ENCODE assay signal across 7 mouse cellular contexts in the genomic region with DNA sequence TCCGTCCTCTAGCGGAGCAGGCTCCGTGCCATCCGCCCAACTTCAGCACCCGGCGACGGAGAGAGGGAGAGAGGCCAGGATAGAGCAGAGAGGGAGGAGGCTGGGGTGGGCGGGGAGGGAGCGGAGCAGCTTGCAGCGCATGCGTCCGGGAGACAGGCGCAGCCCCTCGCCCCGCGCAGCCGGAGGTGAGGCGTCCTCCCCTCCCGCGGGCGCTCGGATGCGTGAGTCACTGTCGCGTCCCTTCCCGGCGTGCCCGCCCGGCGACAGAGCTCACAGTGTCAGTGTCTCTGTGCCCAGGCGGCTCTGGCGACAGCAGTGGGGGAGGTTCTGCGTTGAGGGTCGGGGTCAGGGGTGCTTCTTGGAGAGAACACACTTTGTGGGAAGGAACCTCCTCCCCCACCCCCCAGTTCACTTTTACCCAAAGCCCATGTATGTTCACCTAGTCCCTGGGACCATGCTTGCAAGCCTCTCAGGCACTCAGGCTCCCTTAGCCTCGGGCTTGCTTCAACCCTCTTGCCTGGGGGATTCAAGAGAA. TPM values are rescaled to one million over a fixed set of nuclear protein-coding genes. Genes with fewer than 3 reads are reported as not detected.
A peak's percentile ranks its signal among the peaks of the same experiment; 100 is the strongest.
DNase-seq lines count a peak whose midpoint lies in the region; ATAC-seq and TF ChIP-seq lines count a peak whose summit lies in the region.

Gene Rgs17, minus strand, starts transcription at position 107 of the 535 bp plus-strand sequence.

- H3K9ac ChIP-seq in hindbrain, embryonic 11.5 days (ENCODE audit: low read depth, low read length): peak within 1 kb of the TSS; percentile 76
- peak within 1 kb of the TSS; percentile 93 for H3K9ac ChIP-seq in midbrain, embryonic 14.5 days (replicated peaks; ENCODE audit: low read length)

- no peaks in the 10 kb centered on the region for H3K9me3 ChIP-seq in hindbrain, embryonic 11.5 days (ENCODE audit: control insufficient read depth, low read length)
- H3K9me3 ChIP-seq in midbrain, embryonic 14.5 days (ENCODE audit: control insufficient read depth, low read length): no peaks in the 10 kb centered on the region

- peak; percentile 20 to 29 for DNase-seq in adrenal gland, adult 18-20 months (ENCODE audit: low spot score in 2 of 2)
- DNase-seq in cerebellum, adult 8-10 months: peak; percentile 55
- DNase-seq in hindbrain, embryonic 11.5 days (ENCODE audit: low spot score): peak; percentile 81
- DNase-seq in left cerebral cortex, postnatal 25 days (ENCODE audit: low spot score in 2 of 2): peak; percentile 81 to 82
- DNase-seq in midbrain, embryonic 14.5 days: peak; percentile 91

- TF ChIP-seq POLR2A in testis, adult 2 months (IDR thresholded peaks at IDR 0.05; ENCODE audit: control insufficient read depth, low read depth, low read length): no peak

- peak; percentile 64 for ATAC-seq in frontal cortex, adult (ENCODE audit: low TSS enrichment)
- peak; percentile 94 for ATAC-seq in hindbrain, embryonic 11.5 days (ENCODE audit: low FRiP score)
- ATAC-seq in midbrain, embryonic 14.5 days (ENCODE audit: low FRiP score, low TSS enrichment): peak; percentile 91

- peak within 1 kb of the TSS; percentile 59 for H3K4me3 ChIP-seq in hindbrain, embryonic 11.5 days (ENCODE audit: low read depth, low read length)
- H3K4me3 ChIP-seq in midbrain, embryonic 14.5 days (replicated peaks; ENCODE audit: low read depth, low read length): peak within 1 kb of the TSS; percentile 85
- H3K4me3 ChIP-seq in testis, adult 2 months (ENCODE audit: control insufficient read depth, low read depth, low read length): peak within 1 kb of the TSS; percentile 50

- no peak for TF ChIP-seq CTCF in testis, adult 2 months (IDR thresholded peaks at IDR 0.05; ENCODE audit: control insufficient read depth, insufficient read depth, insufficient replicate concordance, low read depth, low read length)

- no peak within 1 kb of the TSS for H3K27ac ChIP-seq in hindbrain, embryonic 11.5 days (ENCODE audit: low read depth, low read length)
- peak within 1 kb of the TSS; percentile 81 for H3K27ac ChIP-seq in midbrain, embryonic 14.5 days (replicated peaks; ENCODE audit: low read depth, low read length)
- H3K27ac ChIP-seq in testis, adult 2 months (ENCODE audit: control insufficient read depth, insufficient read depth, low read depth, low read length): no peak within 1 kb of the TSS

- no peaks in the 10 kb centered on the region for H3K36me3 ChIP-seq in hindbrain, embryonic 11.5 days (ENCODE audit: control insufficient read depth, insufficient read depth, low read length)
- H3K36me3 ChIP-seq in midbrain, embryonic 14.5 days (ENCODE audit: control insufficient read depth, insufficient read depth, low read length): no peaks in the 10 kb centered on the region
- no peaks in the 10 kb centered on the region for H3K36me3 ChIP-seq in testis, adult 2 months (ENCODE audit: control insufficient read depth, insufficient read depth, low read length)

- H3K27me3 ChIP-seq in hindbrain, embryonic 11.5 days (ENCODE audit: control insufficient read depth, insufficient read depth, low read length): no peaks in the 10 kb centered on the region
- no peaks in the 10 kb centered on the region for H3K27me3 ChIP-seq in midbrain, embryonic 14.5 days (ENCODE audit: control insufficient read depth, insufficient read depth, low read length)
- H3K27me3 ChIP-seq in testis, adult 2 months (ENCODE audit: control insufficient read depth, insufficient read depth, low read length): no peaks in the 10 kb centered on the region

- peak within 1 kb of the TSS; percentile 73 for H3K4me2 ChIP-seq in hindbrain, embryonic 11.5 days (replicated peaks; ENCODE audit: low read depth, low read length)
- peak within 1 kb of the TSS; percentile 75 for H3K4me2 ChIP-seq in midbrain, embryonic 14.5 days (ENCODE audit: low read length)

- 2% methylated on average over 30 of the region's 35 CpGs for WGBS in hindbrain, embryonic 11.5 days
- WGBS in midbrain, embryonic 14.5 days: under 1% methylated on average over 26 of the region's 35 CpGs

- no peaks in the 10 kb centered on the region for H3K4me1 ChIP-seq in hindbrain, embryonic 11.5 days (replicated peaks; ENCODE audit: control insufficient read depth, insufficient read depth, low read length)
- peaks cover 3% of the 10 kb centered on the region; the same call in 1 of the 2 replicates for H3K4me1 ChIP-seq in midbrain, embryonic 14.5 days (ENCODE audit: control insufficient read depth, insufficient read depth, low read length)
- H3K4me1 ChIP-seq in testis, adult 2 months (ENCODE audit: control insufficient read depth, insufficient read depth, low read length): peaks cover 6% of the 10 kb centered on the region

- intact Hi-C loops in left cerebral cortex, postnatal 25 days (cut with DNase I): loop anchor here (5.0 kb wide), 2 partner anchors 55 to 70 kb away; no protein-coding TSS in a partner anchor

RNA-seq across cellular contexts. Expression of gene Rgs17, which starts in this region (rescaled TPM):
- 1 to 10 TPM; 1.0 to 1.3 TPM for total RNA-seq in adrenal gland, adult 18-20 months (2021)
- polyA plus RNA-seq in hindbrain, embryonic 11.5 days (2014; fragmentation: Nextera tagmentation; extraction: Ambion mirVana): 2.4 and 2.9 TPM in 2 replicates
- total RNA-seq in left cerebral cortex, postnatal 25 days (2021): 10 to 100 TPM; 72.5 to 77.4 TPM
- polyA plus RNA-seq in midbrain, embryonic 14.5 days (2014; fragmentation: Nextera tagmentation; extraction: Ambion mirVana): 22.1 and 30.9 TPM in 2 replicates
- polyA plus RNA-seq in testis, adult 2 months (2012; rRNA removed): 0.23 and 0.30 TPM in 2 replicates

Comparison
In these comparisons a context has a peak if more than half of its experiments do, and no peak if none do; other contexts are left out.
1. RNA of gene Rgs17 (total RNA-seq): 72.5 to 77.4 TPM in left cerebral cortex, postnatal 25 days; 1.0 to 1.3 TPM in adrenal gland, adult 18-20 months; every median in the first group is over 10 times any median in the second.
2. DNase-seq: peak in every context shown above with its lines; median percentile 91 in midbrain, embryonic 14.5 days; 82 in left cerebral cortex, postnatal 25 days; 81 in hindbrain, embryonic 11.5 days; 55 in cerebellum, adult 8-10 months; 24 in adrenal gland, adult 18-20 months.
3. Peak in every context shown above with its lines, with median percentiles within 50 percentile points of each other: ATAC-seq and H3K4me3 ChIP-seq.